Mouse (Mus musculus) left cerebral cortex, adult 18-20 months (tissue): ENCODE measurements at regions not wholly inside any gene's neighbourhood (a gene's known extent, or its start where the extent isn't known, plus 50 kb on each side); places are given as distances from the start of the nearest gene placed in this dataset.

Experiments used
- DNase-seq, 2 experiments: peaks; one replicate each; pipeline ENCODE4 v3.0.0; 2021 to 2022; ENCODE audit warnings: low spot score in 2 of 2, mixed read lengths in 1 of 2

DNA sequence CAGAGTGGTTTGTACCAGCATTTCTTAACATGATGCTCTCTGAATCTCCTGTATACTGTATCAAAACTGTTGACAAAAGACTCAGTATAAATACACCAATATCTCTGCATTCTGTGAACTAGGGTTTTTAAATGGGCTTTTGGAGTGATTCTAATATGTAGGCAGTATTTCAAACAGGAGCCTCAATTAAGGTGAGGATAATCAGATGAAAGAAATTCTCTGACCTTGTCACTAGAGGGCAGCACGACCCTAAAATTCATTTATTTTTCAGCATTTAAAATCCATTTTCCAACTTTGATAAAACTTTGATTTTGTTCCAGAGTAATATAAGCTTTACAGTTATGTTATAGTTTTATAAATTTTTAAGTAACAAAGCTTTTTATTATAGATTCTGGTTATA, 114.5 kb downstream of the Rfx6 start:
- peak in 1 of 2 experiments; percentile 15 for DNase-seq

DNA sequence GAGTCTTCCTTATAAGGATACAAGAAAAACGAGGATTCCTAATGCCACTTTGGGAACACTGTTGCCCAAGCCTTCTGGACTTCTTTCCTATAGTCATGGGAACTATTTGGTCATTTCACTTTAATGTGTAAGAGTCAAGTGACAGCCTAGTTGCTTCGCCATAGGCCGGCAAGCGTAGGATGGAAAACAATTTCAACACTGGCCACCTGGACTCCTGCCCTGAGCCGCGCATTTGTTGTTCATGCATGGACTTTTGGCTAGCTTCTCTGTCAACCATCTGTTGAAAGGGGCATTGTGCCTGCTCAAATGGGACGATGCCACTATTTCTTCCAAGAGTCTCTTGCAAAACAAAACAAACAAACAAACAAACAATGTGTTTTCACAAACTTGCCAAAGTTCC, 116.3 kb downstream of the Rfx6 start:
- no peak for DNase-seq

DNA sequence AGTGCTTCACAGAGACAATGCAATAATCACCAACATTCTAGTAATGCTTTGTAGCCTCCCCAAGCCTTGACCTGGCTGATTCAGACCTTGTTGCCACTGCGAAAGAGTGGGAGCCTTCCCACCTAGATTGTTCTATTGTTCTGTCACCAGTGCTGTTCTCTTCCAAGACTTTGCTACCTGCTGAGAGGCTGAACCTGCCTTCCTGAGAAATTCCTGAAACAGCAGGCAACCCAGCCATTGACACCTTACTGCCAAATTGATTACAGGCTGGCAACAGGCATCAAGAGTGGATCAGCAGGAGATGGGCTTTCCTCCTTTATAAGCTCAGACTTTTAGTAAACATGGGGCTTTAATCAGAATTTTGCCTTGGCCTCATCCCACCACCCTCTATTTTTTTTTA, 139.1 kb downstream of the Rfx6 start:
- no peak for DNase-seq

DNA sequence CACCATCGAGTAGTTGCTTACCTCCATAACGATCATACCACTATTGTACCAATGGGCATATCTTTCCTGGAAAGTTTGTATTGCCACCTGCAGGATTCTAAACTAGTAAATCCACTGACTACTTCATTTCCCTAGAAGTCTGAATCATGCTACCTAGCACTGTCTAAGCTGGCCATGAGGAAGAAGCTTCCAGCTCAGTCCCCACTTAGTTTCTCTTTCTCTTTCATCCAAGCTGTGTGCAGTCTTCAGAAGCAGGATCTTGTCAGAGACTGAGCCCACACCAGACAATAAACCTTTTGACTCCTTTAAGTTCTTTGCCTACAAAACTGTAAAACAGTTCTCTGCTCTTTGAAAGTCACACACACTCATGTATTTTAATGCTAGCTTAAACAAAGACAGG, 146.3 kb downstream of the Rfx6 start:
- no peak for DNase-seq

- no peak for DNase-seq
Measured at GRCm38 (mm10) chr10:51826431-51826964, 148.9 kb downstream of the Rfx6 start.

DNA sequence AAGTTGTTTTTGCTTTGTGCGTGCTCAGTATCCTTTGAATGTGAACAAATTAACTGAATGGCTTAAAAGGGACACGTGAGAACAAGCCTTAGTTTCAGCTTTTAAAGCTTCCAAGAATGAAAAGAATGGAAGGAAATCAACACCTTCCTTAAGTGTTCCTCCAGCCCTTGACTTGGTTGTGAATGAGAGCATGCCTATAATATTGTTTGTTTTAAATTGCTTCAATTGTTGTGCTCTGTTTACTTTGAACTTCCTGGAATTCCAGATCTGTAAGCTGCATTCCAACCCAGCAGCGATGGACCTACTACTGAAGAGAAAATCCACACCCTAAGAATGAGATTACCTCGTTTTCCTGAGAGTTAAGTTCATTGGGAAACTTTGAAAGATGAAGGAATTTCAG, 154.9 kb downstream of the Rfx6 start:
- no peak for DNase-seq

GRCm38 (mm10) chr10:51843099-51843498, 165.5 kb downstream of the Rfx6 start:
- DNase-seq, result no peak

GRCm38 (mm10) chr10:51846287-51846686, 168.7 kb downstream of the Rfx6 start:
- DNase-seq, result no peak

GRCm38 (mm10) chr10:51869409-51869808, 152.9 kb upstream of the Vgll2 start:
- no peak for DNase-seq

DNA sequence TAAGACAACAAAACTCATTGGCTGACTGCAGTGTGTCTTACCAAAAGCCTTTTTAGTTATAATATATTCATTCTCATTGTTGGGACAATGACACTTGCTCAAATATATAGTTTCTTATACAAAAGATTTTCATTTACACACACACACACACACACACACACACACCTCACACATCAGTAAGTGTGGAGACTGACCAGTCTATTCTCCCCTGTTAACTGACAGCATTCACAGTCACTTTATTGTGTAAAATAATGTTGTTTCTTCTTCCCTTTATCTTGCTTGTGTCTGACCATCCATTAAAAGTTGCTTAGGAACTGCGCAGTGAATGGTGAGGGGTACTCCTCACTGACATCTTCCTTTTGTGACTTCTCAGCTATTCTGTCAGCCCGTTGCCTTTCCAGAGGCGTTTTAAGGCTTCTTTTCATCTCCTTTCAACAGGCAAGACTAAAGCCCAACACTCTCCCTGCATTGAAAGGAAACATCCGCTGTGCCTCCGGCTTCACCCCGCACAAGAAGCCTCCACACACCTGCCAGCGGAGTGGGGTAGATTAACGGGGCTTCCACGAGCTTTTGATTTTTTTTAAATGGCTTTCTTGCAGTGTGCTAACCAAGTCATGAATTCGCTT, 111.1 kb upstream of the Vgll2 start:
- DNase-seq, result no peak

GRCm38 (mm10) chr10:51912096-51912495, 110.2 kb upstream of the Vgll2 start:
- no peak for DNase-seq

GRCm38 (mm10) chr10:51926644-51927043, 95.7 kb upstream of the Vgll2 start:
- DNase-seq, result no peak

DNA sequence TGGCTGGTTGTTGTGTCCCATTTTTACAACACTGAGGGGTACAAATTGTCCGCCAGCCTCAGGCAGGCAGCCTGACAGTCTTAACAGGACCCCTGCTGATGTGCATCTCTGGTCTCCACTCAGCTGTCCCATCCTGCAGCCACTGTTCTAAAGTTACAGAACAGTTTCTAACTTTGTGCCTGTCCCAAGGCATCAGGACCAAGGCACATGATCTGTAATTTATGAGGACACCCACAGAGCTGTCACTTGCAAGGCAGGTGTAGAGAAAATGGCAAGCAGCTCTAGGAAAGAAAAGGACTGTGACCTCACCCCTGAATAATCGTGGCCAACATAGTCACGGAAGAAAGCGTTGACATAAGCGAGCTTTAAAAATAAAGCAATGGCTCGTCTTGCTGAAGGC, 93.0 kb upstream of the Vgll2 start:
- DNase-seq, result no peak

- DNase-seq, result no peak
Measured at GRCm38 (mm10) chr10:51930266-51930665, 92.0 kb upstream of the Vgll2 start.

- no peak for DNase-seq
Measured at GRCm38 (mm10) chr10:51930696-51931095, 91.6 kb upstream of the Vgll2 start.

DNA sequence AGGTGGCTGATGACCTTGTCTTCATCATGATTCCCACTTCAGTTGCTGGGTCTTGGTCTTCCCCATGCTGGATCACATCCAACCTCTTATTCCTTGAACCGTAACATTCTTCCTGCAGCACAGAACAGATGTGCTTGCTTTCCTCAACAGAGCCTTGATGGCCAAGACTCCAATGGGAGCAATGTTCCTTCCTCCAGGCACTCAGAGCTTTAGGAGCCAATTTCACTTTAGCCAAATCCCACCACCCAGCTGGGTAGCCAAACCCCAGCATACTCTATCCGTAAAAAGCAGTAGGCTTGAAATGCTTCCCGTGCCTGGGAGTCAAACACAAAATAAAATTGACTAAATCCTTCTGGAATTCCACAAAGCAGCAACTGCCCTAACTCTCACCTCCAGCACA, 86.8 kb upstream of the Vgll2 start:
- no peak for DNase-seq

GRCm38 (mm10) chr10:51941192-51941591, 81.1 kb upstream of the Vgll2 start:
- DNase-seq, result no peak

DNA sequence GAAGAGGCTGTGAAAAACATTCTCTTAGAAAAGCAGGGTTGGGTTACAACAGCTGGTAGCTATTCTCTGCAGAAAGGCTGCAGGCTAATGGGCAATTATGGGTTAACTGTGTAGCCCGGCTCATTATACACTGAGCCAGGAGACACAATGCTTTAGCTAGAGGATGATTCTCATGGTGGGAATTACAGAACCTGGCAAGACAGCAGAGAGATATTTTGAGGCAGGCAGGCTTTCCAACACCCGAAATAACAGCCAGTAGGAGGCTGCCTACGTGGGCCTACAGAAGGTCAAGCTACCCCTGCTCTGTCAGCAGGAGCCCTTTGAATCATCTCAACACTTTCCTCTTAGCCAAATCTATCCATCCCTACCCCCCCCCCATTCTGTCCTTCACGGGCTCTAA, 76.6 kb upstream of the Vgll2 start:
- peak in 1 of 2 experiments; percentile 5 for DNase-seq

- DNase-seq, result no peak
Measured at GRCm38 (mm10) chr10:51946189-51946588, 76.1 kb upstream of the Vgll2 start.

GRCm38 (mm10) chr10:51946881-51947280, 75.4 kb upstream of the Vgll2 start:
- DNase-seq, result no peak

- no peak for DNase-seq
Measured at GRCm38 (mm10) chr10:51950016-51950415, 72.3 kb upstream of the Vgll2 start.

GRCm38 (mm10) chr10:51952021-51952420, 70.3 kb upstream of the Vgll2 start:
- DNase-seq, result no peak

- no peak for DNase-seq
Measured at GRCm38 (mm10) chr10:51956493-51956892, 65.8 kb upstream of the Vgll2 start.

DNA sequence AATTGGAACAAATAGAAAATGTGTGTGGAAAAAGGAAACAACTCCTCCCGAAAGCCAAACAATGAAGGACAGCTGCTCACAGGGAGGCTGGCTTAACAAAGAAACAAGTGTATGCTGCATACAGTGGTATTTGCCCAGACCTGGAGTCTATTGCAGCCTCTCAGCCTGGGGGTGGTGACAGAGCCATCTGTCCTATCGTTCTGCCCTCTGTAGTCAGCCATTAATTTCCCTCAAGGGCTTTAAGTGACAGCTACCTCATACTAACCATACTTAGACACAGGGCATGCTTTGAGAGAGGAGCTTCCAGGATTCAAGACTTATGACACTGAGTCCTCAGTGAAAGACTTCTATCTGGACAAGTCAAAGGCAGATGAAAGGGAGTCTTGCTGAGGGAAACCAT, 60.8 kb upstream of the Vgll2 start:
- no peak for DNase-seq
